Mouse (Mus musculus) cortical plate, adult 2 months (tissue): Measurements from ENCODE around the gene Auts2. TPM values are rescaled to one million over a fixed set of nuclear protein-coding genes. Genes with fewer than 3 reads are reported as not detected.

Experiments used
- H3K27ac ChIP-seq: fragments of 200-500 bp; 2 replicates; pipeline ENCODE4 v1.5.1; 2012; ENCODE audit warnings: low read length, control low read depth, inconsistent platforms; ENCODE audit not compliant: insufficient read depth
- H3K4me1 ChIP-seq: fragments of 200-500 bp; 2 replicates; pipeline ENCODE4 v1.6.1; 2011; ENCODE audit warnings: low read length; ENCODE audit not compliant: control insufficient read depth, insufficient read depth
- H3K4me3 ChIP-seq: fragments of 200-500 bp; 2 replicates; pipeline ENCODE4 v1.5.1; 2011; ENCODE audit warnings: mild to moderate bottlenecking, low read length, control low read depth; ENCODE audit not compliant: insufficient read depth
- CTCF ChIP-seq: fragments of 200-500 bp; IDR thresholded peaks from 2 replicates; pipeline ENCODE4 v1.5.1; 2011; ENCODE audit warnings: mild to moderate bottlenecking, control low read depth, low read length; ENCODE audit not compliant: insufficient read depth; ENCODE audit errors: extremely low read depth
- POLR2A ChIP-seq: fragments of 200-500 bp; IDR thresholded peaks from 2 replicates; pipeline ENCODE4 v1.6.1; 2011; ENCODE audit warnings: mild to moderate bottlenecking, low read length, control low read depth; ENCODE audit not compliant: insufficient read depth; ENCODE audit errors: extremely low read depth
- polyA plus RNA-seq: library from polyadenylated mRNA; depleted of rRNA; stranded (reverse); fragments of >200 nt; gene quantifications from 2 replicates; pipeline ENCODE4 v1.2.3, GENCODE M21; 2012

The Auts2 gene
- polyA plus RNA-seq, 1 experiment = 29.7 TPM

- H3K4me1 ChIP-seq = peaks cover 5% of the 10 kb centered on the region; the same call in 1 of the 2 replicates
- no peak overlapping the region for H3K4me3 ChIP-seq
- H3K27ac ChIP-seq = no peak overlapping the region
- TF ChIP-seq CTCF (no peak), POLR2A (no peak)
These were observed 381.6 kb downstream of the Auts2 start for GRCm38 (mm10) chr5:132161338-132162205.

- Histone ChIP-seq H3K4me3 (no peak overlapping the region), H3K27ac (no peak overlapping the region), H3K4me1 (no peaks in the 10 kb centered on the region)
- TF ChIP-seq CTCF (no peak), POLR2A (no peak)
These were observed 399.0 kb downstream of the Auts2 start for GRCm38 (mm10) chr5:132144181-132144580.

GRCm38 (mm10) chr5:132140816-132141215 is 402.3 kb downstream of the Auts2 start:
- peaks cover 6% of the 10 kb centered on the region; the same call in 1 of the 2 replicates for H3K4me1 ChIP-seq
- no peak overlapping the region for H3K4me3 ChIP-seq
- TF ChIP-seq CTCF = no peak
- TF ChIP-seq POLR2A = no peak
- no peak overlapping the region for H3K27ac ChIP-seq

GRCm38 (mm10) chr5:132135941-132136663 is 407.0 kb downstream of the Auts2 start:
- no peak for TF ChIP-seq POLR2A
- TF ChIP-seq CTCF = no peak
- Histone ChIP-seq H3K27ac (no peak overlapping the region), H3K4me3 (no peak overlapping the region), H3K4me1 (peaks cover 14% of the 10 kb centered on the region)

GRCm38 (mm10) chr5:132131948-132132347 is 411.2 kb downstream of the Auts2 start:
- Histone ChIP-seq H3K4me3 (no peak overlapping the region), H3K27ac (no peak overlapping the region), H3K4me1 (peaks cover 16% of the 10 kb centered on the region)
- TF ChIP-seq POLR2A (no peak), CTCF (no peak)

- no peak for TF ChIP-seq CTCF
- TF ChIP-seq POLR2A = no peak
- H3K4me1 ChIP-seq = peaks cover 13% of the 10 kb centered on the region
- H3K4me3 ChIP-seq = no peak overlapping the region
These were observed 412.6 kb downstream of the Auts2 start for GRCm38 (mm10) chr5:132130577-132130976.

GRCm38 (mm10) chr5:132126626-132127025 is 416.5 kb downstream of the Auts2 start:
- H3K4me1 ChIP-seq = peaks cover 4% of the 10 kb centered on the region
- TF ChIP-seq CTCF (no peak), POLR2A (no peak)
- H3K4me3 ChIP-seq = no peak overlapping the region
- H3K27ac ChIP-seq = no peak overlapping the region

More at GRCm38 (mm10) chr5:132130577-132130976, 412.6 kb downstream of the Auts2 start:
- H3K27ac ChIP-seq = no peak overlapping the region

- H3K27ac ChIP-seq = no peak overlapping the region
- H3K4me3 ChIP-seq = no peak overlapping the region
- peaks cover 2% of the 10 kb centered on the region for H3K4me1 ChIP-seq
These were observed 427.5 kb downstream of the Auts2 start for GRCm38 (mm10) chr5:132115631-132116030.

GRCm38 (mm10) chr5:132114561-132115301 is 428.4 kb downstream of the Auts2 start:
- no peak for TF ChIP-seq POLR2A
- TF ChIP-seq CTCF = peak; percentile 22; the same call in 1 of the 2 replicates

More at GRCm38 (mm10) chr5:132115631-132116030, 427.5 kb downstream of the Auts2 start:
- TF ChIP-seq CTCF (peak; percentile 53; the same call in 1 of the 2 replicates), POLR2A (no peak)

More at GRCm38 (mm10) chr5:132114561-132115301, 428.4 kb downstream of the Auts2 start:
- H3K4me3 ChIP-seq = no peak overlapping the region
- H3K4me1 ChIP-seq = peaks cover 2% of the 10 kb centered on the region
- no peak overlapping the region for H3K27ac ChIP-seq
